Mouse (Mus musculus) midbrain, embryonic 16.5 days (tissue): ENCODE results near the gene Hist1h1e. TPM values are rescaled to one million over a fixed set of nuclear protein-coding genes. Genes with fewer than 3 reads are reported as not detected.

Experiments
- microRNA-seq: library from miRNA; unstranded; fragments of <30 nt; microRNA quantifications from one replicate; pipeline ENCODE4, GENCODE M21; 2017
- polyA plus RNA-seq: library from polyadenylated mRNA; unstranded; fragments of >200 nt; fragmentation: Nextera tagmentation; extraction: Ambion mirVana; gene quantifications from 2 replicates; pipeline ENCODE4 v1.2.1, GENCODE M21; 2015

Hist1h1e gene
- polyA plus RNA-seq, 1 experiment from 2014 or later, result 3.3 TPM

Small RNA genes lying within 50 kb of the gene (microRNA-seq; reads per million reads assigned to microRNA genes)
- gene Gm44359 (not detected), gene Gm44394 (not detected)

Other genes starting within 250 kb of the Hist1h1e start
- 9.1 and 11.0 TPM in 2 replicates for gene Abt1, start 198.7 kb downstream of the Hist1h1e start, polyA plus RNA-seq
- 0.10 and 0.31 TPM in 2 replicates for gene Btn1a1, start 156.7 kb downstream of the Hist1h1e start, polyA plus RNA-seq
- 0.15 TPM in 1 of 2 replicates, not detected in the other for gene Btn2a2, start 133.7 kb downstream of the Hist1h1e start, polyA plus RNA-seq
- gene Hist1h4h, start 91.5 kb downstream of the Hist1h1e start, polyA plus RNA-seq, result 1.5 and 3.0 TPM in 2 replicates
- gene Hist1h2af, start 88.7 kb downstream of the Hist1h1e start, polyA plus RNA-seq, result not detected in 2 replicates
- gene Hist1h3g, start 87.1 kb downstream of the Hist1h1e start, polyA plus RNA-seq, result not detected in 2 replicates
- gene Hist1h2bh, start 79.2 kb downstream of the Hist1h1e start, polyA plus RNA-seq, result 0.27 TPM in 1 of 2 replicates, not detected in the other
- gene Hist1h3f, start 78.5 kb downstream of the Hist1h1e start, polyA plus RNA-seq, result not detected in 2 replicates
- not detected in 2 replicates for gene Hist1h4f, start 70.9 kb downstream of the Hist1h1e start, polyA plus RNA-seq
- gene Hist1h1d, start 69.3 kb downstream of the Hist1h1e start, polyA plus RNA-seq, result 0.07 TPM in 1 of 2 replicates, not detected in the other
- gene Hist1h3e, start 60.2 kb downstream of the Hist1h1e start, polyA plus RNA-seq, result 1.0 and 1.4 TPM in 2 replicates
- gene Hist1h2ae, start 51.3 kb downstream of the Hist1h1e start, polyA plus RNA-seq, result 7.7 and 11.6 TPM in 2 replicates
- gene Hist1h2bg, start 51.2 kb downstream of the Hist1h1e start, polyA plus RNA-seq, result 0.36 and 0.86 TPM in 2 replicates
- not detected in 2 replicates for gene Hist1h2bf, start 48.4 kb downstream of the Hist1h1e start, polyA plus RNA-seq
- gene Hist1h2ad, start 48.2 kb downstream of the Hist1h1e start, polyA plus RNA-seq, result not detected in 2 replicates
- 0.53 and 0.60 TPM in 2 replicates for gene Hist1h3d, start 46.8 kb downstream of the Hist1h1e start, polyA plus RNA-seq
- 21.8 and 27.6 TPM in 2 replicates for gene Hist1h4d, start 41.0 kb downstream of the Hist1h1e start, polyA plus RNA-seq
- 1.0 and 1.4 TPM in 2 replicates for gene Hist1h2be, start 1.4 kb downstream of the Hist1h1e start, polyA plus RNA-seq
- 0.23 and 0.32 TPM in 2 replicates for gene Hist1h2ac, start 61.4 kb upstream of the Hist1h1e start, polyA plus RNA-seq
- 14.9 and 17.1 TPM in 2 replicates for gene Hist1h2bc, start 61.6 kb upstream of the Hist1h1e start, polyA plus RNA-seq
- not detected in 2 replicates for gene Hist1h1t, start 73.3 kb upstream of the Hist1h1e start, polyA plus RNA-seq
- gene Hist1h4c, start 75.9 kb upstream of the Hist1h1e start, polyA plus RNA-seq, result 1.8 and 3.2 TPM in 2 replicates
- gene Hfe, start 88.3 kb upstream of the Hist1h1e start, polyA plus RNA-seq, result 2.8 and 3.8 TPM in 2 replicates
- 7.1 and 8.7 TPM in 2 replicates for gene Hist1h1c, start 116.2 kb upstream of the Hist1h1e start, polyA plus RNA-seq
- 0.76 TPM in 1 of 2 replicates, not detected in the other for gene Hist1h3c, start 123.0 kb upstream of the Hist1h1e start, polyA plus RNA-seq
- not detected in 2 replicates for gene Hist1h2bb, start 124.2 kb upstream of the Hist1h1e start, polyA plus RNA-seq
- 1.1 and 6.2 TPM in 2 replicates for gene Hist1h2ab, start 128.6 kb upstream of the Hist1h1e start, polyA plus RNA-seq
- 0.89 and 1.1 TPM in 2 replicates for gene Hist1h3b, start 129.7 kb upstream of the Hist1h1e start, polyA plus RNA-seq
- gene Hist1h4b, start 134.5 kb upstream of the Hist1h1e start, polyA plus RNA-seq, result 0.98 and 1.8 TPM in 2 replicates
- gene Hist1h4a, start 138.7 kb upstream of the Hist1h1e start, polyA plus RNA-seq, result 0.47 and 0.72 TPM in 2 replicates
- gene Hist1h3a, start 139.8 kb upstream of the Hist1h1e start, polyA plus RNA-seq, result 0.40 and 0.68 TPM in 2 replicates
- 0.30 TPM in 1 of 2 replicates, not detected in the other for gene Hist1h1a, start 141.1 kb upstream of the Hist1h1e start, polyA plus RNA-seq
- not detected in 2 replicates for gene Trim38, start 147.4 kb upstream of the Hist1h1e start, polyA plus RNA-seq
- gene Slc17a2, start 184.4 kb upstream of the Hist1h1e start, polyA plus RNA-seq, result not detected in 2 replicates
- gene Slc17a3, start 216.9 kb upstream of the Hist1h1e start, polyA plus RNA-seq, result not detected in 2 replicates
- gene Slc17a1, start 245.2 kb upstream of the Hist1h1e start, polyA plus RNA-seq, result not detected in 2 replicates